Mouse (Mus musculus) 416B (cell line): Measurements from ENCODE around the gene Irx2.

Experiments used
- DNase-seq: peaks from one replicate; pipeline ENCODE4 v3.0.0; 2011; ENCODE audit warnings: low read depth

Gene Irx2

GRCm38 (mm10) chr13:72636331-72636851 is 7.8 kb downstream of the Irx2 start:
- DNase-seq = no peak

DNA sequence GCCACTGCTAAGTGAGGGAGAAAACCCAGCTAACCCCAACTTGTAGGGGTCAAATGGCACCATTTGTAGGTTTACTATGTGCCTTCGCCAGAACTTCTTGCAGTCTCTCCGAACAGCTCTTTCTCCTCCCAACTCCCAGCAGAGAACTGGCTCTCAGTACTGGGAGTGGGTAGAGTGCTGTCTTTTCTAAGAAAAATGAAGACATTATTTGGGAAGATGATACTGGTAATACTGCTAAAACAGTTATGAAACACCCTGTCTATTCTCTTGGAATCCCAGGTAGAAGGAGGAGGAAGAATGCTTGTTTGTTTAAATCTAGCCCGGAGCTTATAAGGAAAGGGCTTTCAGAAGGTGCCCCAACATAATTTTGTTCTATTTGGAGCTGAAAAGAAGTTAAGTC is 8.9 kb downstream of the Irx2 start:
- DNase-seq = no peak

GRCm38 (mm10) chr13:72638401-72639130 is 9.9 kb downstream of the Irx2 start:
- no peak for DNase-seq

GRCm38 (mm10) chr13:72639441-72640130 is 11.0 kb downstream of the Irx2 start:
- DNase-seq = no peak

- no peak for DNase-seq
Measured at GRCm38 (mm10) chr13:72640131-72640521, 11.5 kb downstream of the Irx2 start.

GRCm38 (mm10) chr13:72656447-72656846 is 27.8 kb downstream of the Irx2 start:
- DNase-seq = no peak

GRCm38 (mm10) chr13:72675826-72676225 is 47.2 kb downstream of the Irx2 start:
- no peak for DNase-seq
